Mouse (Mus musculus): Measurements from ENCODE around the gene Stag1. TPM values are rescaled to one million over a fixed set of nuclear protein-coding genes. Genes with fewer than 3 reads are reported as not detected.

The Stag1 gene
- total RNA-seq, 1 experiment from 2014 or later: 88.0 TPM

DNA sequence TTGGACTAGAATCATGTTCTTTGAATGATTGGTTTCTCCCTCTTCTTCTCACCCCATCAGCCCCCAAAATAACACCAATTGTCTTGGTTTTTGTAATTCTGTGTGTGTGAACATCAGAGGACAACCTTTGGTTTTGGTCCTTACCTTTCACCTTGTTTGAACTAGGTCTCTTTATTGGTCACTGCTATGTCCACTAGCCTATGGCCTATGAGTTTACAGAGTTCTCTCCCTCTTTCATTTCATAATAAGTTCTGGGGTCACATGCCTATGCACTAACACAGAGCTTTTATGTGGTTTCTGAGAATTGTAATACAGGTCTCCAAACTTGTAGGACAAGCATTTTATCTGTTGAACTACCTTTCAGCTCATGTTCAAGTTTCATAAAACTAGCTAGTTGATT, 272.0 kb downstream of the Stag1 start:
- no peak for ATAC-seq (replicated peaks; ENCODE audit: insufficient number of reproducible peaks, low FRiP score, low TSS enrichment, poor library complexity, severe bottlenecking)

DNA sequence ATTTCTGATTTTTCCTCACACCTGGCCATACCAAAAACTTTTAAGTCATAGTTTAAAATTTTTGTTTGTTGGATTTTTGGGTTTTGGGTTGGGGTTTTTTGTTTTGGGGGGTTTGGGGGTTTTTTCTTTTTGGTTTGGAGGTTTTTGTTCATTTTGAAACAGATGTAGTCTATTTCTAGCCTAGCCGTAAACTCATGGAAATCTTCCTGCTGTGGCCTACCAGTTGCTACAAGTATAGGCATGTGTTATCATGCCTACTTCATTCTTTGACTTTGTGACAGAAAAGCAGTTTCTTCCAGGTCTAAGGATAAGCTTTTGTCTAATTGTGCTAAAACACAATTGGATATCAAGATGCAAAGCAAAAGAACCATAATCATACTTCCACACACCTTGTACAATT, 298.5 kb downstream of the Stag1 start:
- no peak for ATAC-seq (replicated peaks; ENCODE audit: insufficient number of reproducible peaks, low FRiP score, low TSS enrichment, poor library complexity, severe bottlenecking)

DNA sequence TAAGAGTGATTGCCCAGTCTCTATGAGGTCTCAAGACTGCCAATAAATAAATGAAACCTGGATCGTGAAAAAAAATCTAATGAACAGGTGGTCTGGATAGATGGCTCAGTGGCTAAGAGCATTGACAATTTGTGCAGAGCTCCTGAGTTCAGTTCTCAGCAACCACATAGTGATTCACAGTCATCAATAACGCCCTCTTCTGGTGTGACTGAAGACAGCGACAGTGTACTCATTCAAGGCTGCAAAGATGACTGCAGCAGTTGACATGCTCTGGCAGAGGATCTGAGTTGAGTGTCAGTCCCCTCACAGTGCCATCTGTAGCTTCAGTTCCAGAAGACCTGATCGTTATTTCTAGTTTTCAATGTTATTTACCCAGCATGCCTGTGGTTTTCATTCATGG, 300.4 kb downstream of the Stag1 start:
- no peak for ATAC-seq (replicated peaks; ENCODE audit: insufficient number of reproducible peaks, low FRiP score, low TSS enrichment, poor library complexity, severe bottlenecking)

DNA sequence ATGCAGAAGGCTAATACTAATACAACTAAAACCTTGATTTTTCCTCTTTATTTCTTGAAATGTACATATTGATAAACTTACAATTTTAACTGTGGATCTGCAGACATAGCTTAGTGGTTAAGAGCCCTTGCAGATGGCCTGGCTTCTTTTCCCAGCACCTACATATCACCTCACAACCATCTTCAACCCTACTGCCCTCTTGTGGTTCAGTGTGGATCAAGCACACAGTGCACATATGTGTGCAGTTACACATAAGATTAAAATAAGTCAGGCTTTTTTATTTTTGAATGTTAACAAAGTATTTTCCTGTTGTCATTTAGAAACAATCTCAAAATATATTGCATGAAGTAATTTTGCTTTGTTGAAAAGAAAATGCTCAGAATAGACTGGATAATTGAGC, 312.8 kb downstream of the Stag1 start:
- no peak for ATAC-seq (replicated peaks; ENCODE audit: insufficient number of reproducible peaks, low FRiP score, low TSS enrichment, poor library complexity, severe bottlenecking)

DNA sequence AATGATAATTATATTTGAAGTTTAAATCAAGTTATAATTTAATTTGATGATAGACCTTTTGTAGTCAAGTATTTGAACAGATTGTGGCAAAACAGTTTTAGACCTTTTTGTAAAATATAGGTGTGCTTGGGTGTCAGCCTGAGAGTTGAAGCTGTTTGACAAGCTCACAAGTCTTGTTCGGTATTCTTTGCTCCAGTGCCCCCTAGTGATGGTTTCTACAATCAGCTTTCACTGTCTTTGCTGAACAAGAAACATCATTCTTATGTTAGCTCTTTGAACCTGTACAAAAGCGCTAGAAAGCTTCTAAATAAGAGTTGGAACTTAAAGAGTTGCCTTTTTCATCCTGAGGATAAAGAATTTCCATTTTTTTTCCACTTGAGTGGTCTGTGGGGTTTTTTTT, 319.5 kb downstream of the Stag1 start:
- ATAC-seq (replicated peaks; ENCODE audit: insufficient number of reproducible peaks, low FRiP score, low TSS enrichment, poor library complexity, severe bottlenecking): no peak

DNA sequence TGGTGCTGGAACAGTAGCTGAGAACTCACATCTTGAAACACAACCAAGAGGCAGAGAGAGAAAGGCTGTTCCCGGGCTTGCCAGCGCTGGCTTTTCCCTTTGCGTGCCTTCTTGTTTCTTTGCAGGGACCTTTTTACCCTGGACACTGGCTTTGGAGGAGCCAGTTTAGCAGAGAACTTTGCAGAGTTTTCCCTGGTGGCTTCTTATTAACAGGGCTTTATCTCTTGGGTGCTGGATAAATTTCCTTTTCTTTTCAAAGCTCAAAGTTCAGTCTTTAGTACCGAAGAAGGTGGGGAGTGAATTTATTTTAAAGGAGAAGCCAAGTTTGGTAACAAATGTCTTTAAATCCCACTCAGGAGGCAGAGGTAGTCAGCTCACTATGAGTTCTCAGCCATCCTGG, 329.0 kb downstream of the Stag1 start:
- ATAC-seq (replicated peaks; ENCODE audit: insufficient number of reproducible peaks, low FRiP score, low TSS enrichment, poor library complexity, severe bottlenecking): no peak

DNA sequence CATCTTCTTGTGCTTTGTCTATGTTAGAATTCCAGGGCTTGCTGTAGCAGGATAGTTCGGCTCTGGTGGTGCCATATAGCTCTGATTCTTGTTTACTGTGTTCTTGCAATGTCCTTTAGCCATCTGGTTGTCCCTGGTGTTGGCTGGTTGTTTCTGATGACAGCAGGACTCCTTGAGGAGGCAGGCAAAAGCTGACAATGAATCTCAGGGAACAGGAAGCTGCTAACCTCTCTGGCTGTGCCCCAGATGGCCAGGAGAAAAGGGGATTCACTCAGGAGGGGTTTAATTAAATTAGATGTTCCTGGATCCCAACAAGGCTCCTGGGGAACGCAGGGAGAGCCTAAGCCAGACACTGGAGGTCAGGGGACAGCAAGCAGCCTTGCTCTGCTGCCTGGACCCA, 344.4 kb downstream of the Stag1 start:
- ATAC-seq (replicated peaks; ENCODE audit: insufficient number of reproducible peaks, low FRiP score, low TSS enrichment, poor library complexity, severe bottlenecking): no peak

DNA sequence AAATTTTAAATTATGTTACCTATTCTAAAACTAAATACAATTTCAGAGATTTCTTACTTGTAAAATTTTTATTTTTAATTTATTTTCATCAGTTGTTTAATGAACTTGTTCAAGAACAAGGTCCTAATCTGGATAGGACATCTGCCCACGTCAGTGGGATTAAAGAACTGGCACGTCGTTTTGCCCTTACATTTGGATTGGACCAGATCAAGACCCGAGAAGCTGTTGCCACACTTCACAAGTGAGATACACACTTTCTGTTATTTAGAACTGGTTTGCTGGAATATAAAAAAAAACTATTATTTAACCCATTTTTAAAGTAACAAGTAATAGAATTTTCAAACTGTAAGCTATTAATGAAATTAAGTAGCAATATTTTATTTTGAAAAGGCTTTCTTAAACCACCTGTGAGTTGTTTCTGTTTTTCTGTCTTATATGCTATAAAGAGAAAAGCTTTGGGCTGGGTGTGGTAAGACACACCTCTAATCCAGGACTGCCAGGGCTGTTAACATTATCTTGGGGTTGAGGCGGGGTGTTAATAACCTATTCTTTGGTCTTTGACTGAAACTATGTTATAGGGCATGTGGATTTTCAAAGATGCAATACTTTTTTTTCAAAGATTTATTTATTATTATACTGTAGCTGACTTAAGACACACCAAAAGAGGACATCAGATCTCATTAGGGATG, 347.2 kb downstream of the Stag1 start:
- no peak for ATAC-seq (replicated peaks; ENCODE audit: insufficient number of reproducible peaks, low FRiP score, low TSS enrichment, poor library complexity, severe bottlenecking)

DNA sequence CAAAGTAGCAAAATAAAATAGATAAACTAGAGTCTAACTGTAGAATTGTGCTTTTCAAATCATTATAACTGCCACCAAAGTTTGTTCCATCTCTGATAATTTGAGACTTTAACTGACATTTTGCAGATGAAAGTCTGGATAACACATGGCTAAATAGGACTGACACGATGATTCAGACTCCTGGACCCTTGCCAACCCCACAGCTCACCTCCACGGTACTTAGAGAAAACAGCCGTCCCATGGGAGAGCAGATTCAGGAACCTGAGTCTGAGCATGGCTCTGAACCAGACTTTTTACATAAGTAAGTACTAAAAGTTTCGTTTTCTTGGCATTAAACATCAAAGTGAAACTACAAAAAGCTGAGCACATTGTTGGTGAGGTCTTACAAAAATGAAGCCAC, 353.9 kb downstream of the Stag1 start:
- no peak for ATAC-seq (replicated peaks; ENCODE audit: insufficient number of reproducible peaks, low FRiP score, low TSS enrichment, poor library complexity, severe bottlenecking)

DNA sequence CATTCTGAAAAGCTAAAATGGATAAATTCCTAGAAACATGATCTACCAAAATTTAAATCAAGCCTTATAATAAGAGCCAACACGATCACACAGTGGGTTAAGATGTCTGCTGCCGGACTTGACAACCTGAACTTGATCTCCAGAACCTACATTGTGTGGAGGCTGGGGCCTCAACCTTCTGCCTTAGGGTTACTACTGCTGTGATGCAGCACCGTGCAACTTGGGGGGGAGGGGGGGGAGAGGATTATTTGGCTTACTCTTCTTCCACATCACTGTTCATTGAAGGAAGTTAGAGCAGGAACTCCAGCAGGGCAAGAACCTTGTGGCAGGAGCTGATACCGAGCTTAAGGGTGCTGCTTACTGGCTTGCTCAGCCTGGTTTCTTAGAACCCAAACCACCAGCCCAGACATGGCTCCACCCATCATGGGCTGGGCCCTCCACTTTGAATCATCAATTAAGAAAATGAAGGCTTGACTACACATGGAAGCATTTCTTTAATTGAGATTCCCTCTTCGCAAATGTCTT, 365.4 kb downstream of the Stag1 start:
- ATAC-seq (replicated peaks; ENCODE audit: insufficient number of reproducible peaks, low FRiP score, low TSS enrichment, poor library complexity, severe bottlenecking): no peak

DNA sequence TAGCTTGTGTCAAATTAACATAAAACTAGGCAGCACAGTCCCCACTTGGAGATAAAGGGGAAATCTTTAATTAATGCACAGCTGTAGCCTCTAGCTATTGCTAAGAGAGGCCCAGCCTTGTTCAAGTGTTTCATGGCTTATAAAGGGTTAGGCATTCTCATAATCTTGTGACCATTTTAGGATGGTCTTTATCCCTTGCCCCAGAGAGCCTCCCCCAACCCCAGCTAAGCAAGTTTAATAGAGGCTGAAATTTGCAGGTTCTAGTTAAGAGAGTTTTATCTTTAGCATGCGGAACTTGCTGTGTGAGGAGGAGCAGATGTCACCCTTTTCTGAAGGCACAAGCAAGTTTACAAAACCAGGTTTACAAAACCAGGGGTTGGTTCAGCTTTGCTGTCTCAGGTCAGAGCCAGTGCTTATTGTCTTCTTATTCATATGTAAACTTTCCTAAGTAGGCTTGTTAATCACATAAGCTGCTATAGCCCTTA, 365.9 kb downstream of the Stag1 start:
- ATAC-seq (replicated peaks; ENCODE audit: insufficient number of reproducible peaks, low FRiP score, low TSS enrichment, poor library complexity, severe bottlenecking): no peak

DNA sequence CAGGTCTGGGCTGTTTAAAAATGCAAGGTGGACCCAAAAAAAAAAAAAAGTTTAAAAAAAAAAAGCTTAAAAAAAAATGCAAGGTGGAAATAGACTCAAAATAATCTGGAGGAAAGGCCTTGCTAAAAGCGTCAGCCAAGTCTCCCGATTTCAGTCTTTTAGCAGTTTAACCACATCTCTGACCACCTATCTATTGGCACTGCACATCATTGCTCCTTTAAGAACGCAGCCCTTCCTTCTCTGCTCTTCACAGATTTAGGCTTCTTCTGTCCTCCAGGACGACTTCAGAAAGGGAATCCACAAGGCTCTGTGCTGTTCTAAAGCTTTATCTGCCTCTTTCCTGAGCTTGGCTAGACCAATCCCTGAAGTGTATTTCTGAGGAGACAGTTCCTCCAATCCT, 366.5 kb downstream of the Stag1 start:
- no peak for ATAC-seq (replicated peaks; ENCODE audit: insufficient number of reproducible peaks, low FRiP score, low TSS enrichment, poor library complexity, severe bottlenecking)

DNA sequence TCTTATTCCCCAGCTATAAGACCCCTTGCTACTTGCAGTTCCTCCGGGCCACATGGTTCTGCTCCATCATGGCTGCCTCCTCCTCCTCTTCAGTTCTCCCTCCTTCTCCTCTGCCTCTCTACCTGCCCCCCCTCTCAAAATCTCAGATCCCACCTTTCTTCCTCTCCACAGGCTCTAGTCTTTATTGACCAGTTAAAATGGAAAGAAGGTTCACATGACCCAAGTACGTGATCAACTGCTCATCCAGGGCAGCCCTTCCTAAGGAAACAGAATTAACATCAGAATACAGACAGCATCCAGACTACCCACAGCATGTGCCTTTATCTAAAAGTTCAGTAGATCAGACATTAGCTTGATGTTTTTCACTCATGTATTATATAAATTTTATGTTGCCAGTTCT, 371.9 kb downstream of the Stag1 start:
- no peak for ATAC-seq (replicated peaks; ENCODE audit: insufficient number of reproducible peaks, low FRiP score, low TSS enrichment, poor library complexity, severe bottlenecking)

DNA sequence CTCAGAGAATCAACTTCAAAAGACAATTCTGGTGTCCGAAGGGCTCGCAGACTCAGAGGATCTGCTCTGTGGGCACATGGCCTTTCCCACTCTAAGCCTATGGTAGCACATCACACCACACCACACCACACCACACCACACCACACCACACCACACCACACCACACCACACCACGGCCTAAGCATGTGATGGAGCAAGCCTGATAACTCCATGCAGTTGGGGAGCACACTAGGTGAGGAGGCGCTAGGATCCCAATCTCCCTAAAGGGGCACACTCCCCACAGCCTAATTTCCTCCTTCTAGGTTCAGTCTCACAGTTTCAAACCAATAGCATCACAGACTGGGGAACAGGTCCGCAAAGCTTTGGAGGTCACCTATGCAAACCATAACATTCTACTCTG, 381.1 kb downstream of the Stag1 start:
- no peak for ATAC-seq (replicated peaks; ENCODE audit: insufficient number of reproducible peaks, low FRiP score, low TSS enrichment, poor library complexity, severe bottlenecking)

DNA sequence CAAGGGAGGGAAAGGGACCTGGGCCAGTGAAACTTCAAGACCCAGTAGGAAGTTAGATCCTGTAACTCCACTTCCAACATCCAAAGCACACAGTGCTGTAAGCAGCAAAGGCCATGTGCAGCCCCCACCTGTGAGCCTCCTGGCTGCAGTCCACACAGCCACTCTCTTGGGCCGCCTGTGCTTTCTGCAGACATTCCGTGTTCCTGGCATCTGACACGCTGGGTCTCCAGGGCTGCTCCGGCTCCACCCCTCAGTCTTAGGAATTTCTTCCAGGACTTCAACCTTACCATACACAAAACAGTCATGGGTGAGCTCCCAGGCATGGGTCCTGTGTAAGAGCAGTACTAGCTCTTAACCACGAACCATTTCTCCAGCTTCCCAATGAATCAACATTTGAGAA, 381.7 kb downstream of the Stag1 start:
- ATAC-seq (replicated peaks; ENCODE audit: insufficient number of reproducible peaks, low FRiP score, low TSS enrichment, poor library complexity, severe bottlenecking): no peak

DNA sequence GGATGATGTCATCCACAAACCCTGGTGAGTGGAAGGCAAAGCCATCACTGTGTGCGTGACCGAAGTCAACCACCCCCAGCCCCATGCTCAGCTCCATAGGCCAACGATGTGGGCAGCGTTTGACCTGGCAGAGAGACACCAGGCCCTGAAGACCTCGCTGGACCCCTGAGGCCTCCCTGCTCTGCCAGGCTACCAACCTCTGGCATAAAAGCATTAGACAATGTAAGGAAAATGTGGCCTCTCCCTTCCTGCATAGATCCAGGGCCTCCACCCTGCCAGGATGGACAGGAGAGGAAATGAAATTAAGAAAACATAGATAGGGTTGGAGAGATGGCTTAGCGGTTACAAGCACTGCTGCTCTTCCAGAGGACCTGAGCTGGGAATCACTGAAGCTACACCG, 385.2 kb downstream of the Stag1 start:
- ATAC-seq (replicated peaks; ENCODE audit: insufficient number of reproducible peaks, low FRiP score, low TSS enrichment, poor library complexity, severe bottlenecking): no peak

DNA sequence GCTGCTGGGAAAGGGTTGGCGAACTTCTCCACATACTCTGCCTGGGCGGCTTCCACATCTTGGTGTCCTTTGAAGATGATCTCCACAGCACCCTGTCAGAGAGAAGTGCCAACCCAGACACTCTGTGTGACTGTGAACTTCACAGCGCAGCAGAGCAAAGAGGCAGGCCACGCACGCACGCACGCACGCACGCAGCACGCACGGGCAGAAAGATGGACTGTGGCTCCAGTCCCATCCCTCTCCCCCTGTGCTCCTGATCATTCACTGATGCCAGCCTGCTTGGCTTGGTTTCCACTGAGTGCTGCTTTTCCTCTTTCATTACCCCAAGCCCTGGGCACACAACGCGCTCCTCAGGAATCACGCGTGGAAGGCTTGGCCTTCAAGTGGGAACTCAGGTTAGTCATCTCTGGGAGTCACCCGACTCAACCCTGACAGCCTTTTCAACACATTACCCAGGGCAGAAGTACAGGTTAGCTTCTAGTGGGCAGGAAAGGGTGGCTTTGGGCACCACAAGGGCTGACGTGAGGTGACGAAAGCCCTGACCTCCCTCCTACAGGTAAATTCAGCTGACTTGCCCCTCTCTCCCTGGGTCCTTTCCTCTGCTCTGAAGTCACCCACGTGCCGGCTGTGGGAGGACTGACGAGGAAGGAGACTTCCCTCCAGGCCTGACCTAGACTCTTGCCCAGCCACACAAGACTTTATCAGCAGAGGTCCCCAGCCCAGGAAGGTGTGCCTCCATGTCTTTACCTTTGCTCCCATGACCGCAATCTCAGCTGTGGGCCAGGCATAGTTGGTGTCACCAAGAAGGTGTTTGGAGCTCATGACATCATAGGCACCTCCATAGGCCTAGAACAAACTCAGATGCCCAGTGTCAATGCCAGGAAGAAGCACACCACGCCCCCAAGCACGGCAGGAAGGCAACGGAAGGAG, 387.0 kb downstream of the Stag1 start:
- ATAC-seq (replicated peaks; ENCODE audit: insufficient number of reproducible peaks, low FRiP score, low TSS enrichment, poor library complexity, severe bottlenecking): no peak

DNA sequence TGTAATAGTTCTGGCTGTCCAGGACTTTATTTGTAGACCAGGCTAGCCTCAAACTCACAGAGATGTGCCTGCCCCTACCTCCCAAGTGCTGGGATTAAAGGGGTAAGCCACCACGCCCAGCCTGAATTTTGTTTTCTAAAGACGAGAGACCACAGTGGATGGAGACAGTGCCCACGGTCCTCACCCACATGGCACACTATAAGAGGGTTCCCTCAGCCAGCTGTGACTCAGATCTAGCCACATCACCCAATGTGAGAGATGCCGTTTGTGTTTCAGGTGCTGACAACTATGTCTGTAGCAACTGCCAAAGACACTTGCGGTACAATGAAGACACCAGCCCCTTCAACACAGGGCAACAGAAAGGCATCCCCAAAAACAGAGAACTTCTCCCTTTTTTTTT, 389.4 kb downstream of the Stag1 start:
- ATAC-seq (replicated peaks; ENCODE audit: insufficient number of reproducible peaks, low FRiP score, low TSS enrichment, poor library complexity, severe bottlenecking): no peak

DNA sequence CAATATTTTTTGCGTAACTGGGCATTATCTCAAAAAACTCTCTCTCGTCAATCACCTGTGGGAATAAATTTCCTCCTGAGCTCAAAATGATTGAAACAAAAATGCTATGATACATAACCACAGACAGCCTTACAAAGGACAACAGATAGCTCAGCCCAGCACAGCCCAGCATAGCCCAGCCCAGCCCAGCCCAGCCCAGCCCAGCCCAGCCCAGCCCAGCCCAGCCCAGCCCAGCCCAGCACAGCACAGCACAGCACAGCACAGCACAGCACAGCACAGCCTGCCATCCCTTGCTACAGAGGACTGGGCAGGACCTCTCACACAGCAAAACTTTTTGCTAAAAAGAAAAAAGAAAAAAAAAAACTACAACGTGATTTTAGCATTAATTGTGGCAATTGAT, 390.3 kb downstream of the Stag1 start:
- ATAC-seq (replicated peaks; ENCODE audit: insufficient number of reproducible peaks, low FRiP score, low TSS enrichment, poor library complexity, severe bottlenecking): no peak

DNA sequence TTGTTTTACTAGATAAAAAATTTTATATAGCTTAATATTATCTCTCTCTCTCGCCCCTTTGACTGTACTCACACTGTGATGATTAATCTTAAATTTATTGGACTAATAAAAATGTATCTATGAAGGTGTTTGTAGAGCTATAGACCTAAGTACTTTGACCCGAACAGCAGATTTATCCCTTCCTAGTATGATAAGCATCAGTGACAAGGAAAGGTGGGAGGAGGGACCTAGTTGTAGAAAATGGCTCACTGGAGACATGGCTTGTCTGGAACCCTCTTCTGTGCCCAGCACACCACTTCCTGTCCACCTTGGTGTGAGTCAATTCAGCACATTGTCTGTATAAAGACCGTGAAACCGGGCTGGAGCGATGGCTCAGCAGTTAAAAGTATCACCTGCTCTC, 393.0 kb downstream of the Stag1 start:
- ATAC-seq (replicated peaks; ENCODE audit: insufficient number of reproducible peaks, low FRiP score, low TSS enrichment, poor library complexity, severe bottlenecking): no peak

All from monocyte, adult 5-6 weeks (primary cell).